Mouse (Mus musculus): ENCODE data around the gene Zmynd15. TPM values are rescaled to one million over a fixed set of nuclear protein-coding genes. Genes with fewer than 3 reads are reported as not detected.

Zmynd15 gene
- polyA plus RNA-seq, 1 experiment = not detected

GRCm38 (mm10) chr11:70440637-70441036 is 18.6 kb upstream of the Zmynd15 start:
- TF ChIP-seq GATA1 (IDR thresholded peaks at IDR 0.05; ENCODE audit: low read length) = no peak

GRCm38 (mm10) chr11:70441882-70442281 is 17.4 kb upstream of the Zmynd15 start:
- TF ChIP-seq GATA1 (IDR thresholded peaks at IDR 0.05; ENCODE audit: low read length) = no peak

DNA sequence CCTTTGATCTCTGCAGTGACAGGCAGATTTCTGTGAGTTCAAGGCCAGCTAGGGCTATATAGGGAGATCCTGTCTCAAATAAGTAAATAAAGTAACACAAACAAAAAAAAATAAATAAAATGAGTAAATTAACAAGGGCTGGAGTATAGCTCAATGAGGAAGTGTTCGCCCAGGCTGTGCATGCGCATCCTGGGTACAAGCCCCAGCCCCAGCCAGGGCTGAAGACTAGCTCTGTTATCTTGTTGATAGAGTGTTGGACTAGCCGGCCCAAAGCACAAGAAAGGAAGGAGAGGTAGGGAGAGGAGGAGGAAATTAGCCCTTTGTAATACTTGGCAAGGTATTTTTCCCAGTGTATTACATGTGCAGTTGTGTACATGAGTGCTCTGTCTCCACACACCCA is 15.3 kb upstream of the Zmynd15 start:
- no peak for TF ChIP-seq GATA1 (IDR thresholded peaks at IDR 0.05; ENCODE audit: low read length)

DNA sequence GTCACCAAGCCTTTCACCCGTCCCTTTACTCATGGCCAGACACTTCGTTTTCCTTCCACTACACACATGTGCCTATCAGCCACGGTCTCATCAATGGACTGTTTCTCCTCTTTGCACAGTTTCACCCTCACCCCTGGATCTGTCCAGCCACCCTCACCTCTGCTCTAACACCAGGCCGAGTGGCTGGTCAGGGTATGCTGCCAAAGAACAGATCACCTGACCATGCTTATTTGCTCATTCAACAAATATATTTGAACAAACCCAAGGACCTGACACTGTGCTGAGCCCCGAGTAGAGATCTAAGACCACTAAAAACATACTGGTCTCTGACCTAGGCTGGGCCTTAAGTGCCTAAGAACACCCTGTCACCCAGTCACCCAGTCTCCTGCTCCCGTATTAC is 14.6 kb upstream of the Zmynd15 start:
- TF ChIP-seq GATA1 (IDR thresholded peaks at IDR 0.05; ENCODE audit: low read length) = no peak

- TF ChIP-seq GATA1 (IDR thresholded peaks at IDR 0.05; ENCODE audit: low read length) = no peak
Observed at GRCm38 (mm10) chr11:70446756-70447155, 12.5 kb upstream of the Zmynd15 start.

DNA sequence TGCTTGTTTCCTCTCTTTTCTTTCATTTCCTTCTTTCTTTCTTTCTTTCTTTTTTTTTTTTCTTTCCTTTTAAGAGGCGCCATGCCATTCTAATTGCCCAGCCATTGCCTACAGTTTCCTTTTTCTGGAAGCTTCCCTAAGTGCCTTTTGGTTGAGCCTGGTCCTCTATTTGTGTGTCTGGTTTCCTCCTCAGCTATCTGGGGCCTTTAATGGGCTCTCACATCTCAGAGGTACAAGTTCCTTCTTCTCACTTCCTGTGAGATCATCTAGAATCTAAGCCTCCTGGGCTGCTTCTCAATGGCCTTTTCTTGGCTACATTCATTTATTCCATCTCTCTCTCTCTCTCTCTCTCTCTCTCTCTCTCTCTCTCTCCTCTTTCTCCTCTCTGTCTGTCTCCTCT is 11.9 kb upstream of the Zmynd15 start:
- TF ChIP-seq GATA1 (IDR thresholded peaks at IDR 0.05; ENCODE audit: low read length) = no peak

DNA sequence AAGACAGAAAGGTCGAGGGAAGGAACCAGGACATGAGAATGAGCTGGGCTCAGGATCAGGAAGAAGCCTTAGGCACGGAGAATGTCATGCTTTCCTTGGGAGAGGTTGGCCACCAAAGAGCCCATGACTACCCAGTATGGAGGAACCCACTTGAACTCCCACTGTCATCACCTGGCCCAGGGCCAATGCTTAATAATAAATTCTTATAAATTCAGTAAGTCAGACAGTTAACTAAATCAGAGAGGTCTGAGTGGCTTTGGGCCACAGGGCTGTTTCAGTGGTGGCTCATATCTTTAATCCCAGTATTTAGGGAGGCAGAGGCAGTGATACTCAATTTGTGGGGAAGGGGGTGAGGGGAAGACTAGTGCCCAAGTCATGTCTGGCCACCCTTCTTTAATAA is 8.3 kb upstream of the Zmynd15 start:
- TF ChIP-seq GATA1 (IDR thresholded peaks at IDR 0.05; ENCODE audit: low read length) = no peak

GRCm38 (mm10) chr11:70451797-70452498 is 7.3 kb upstream of the Zmynd15 start, which contains the start of gene Med11:
Gene Med11, plus strand, starts transcription at chr11:70451919.
- TF ChIP-seq GATA1 (IDR thresholded peaks at IDR 0.05; ENCODE audit: low read length) = no peak

GRCm38 (mm10) chr11:70453261-70454044 is 5.8 kb upstream of the Zmynd15 start:
- no peak for TF ChIP-seq GATA1 (IDR thresholded peaks at IDR 0.05; ENCODE audit: low read length)

GRCm38 (mm10) chr11:70459601-70460101 is 418 bp downstream of the Zmynd15 start, which contains the start of gene Cxcl16:
Gene Cxcl16, minus strand, starts transcription at chr11:70459984.
- TF ChIP-seq GATA1 (IDR thresholded peaks at IDR 0.05; ENCODE audit: low read length) = no peak

DNA sequence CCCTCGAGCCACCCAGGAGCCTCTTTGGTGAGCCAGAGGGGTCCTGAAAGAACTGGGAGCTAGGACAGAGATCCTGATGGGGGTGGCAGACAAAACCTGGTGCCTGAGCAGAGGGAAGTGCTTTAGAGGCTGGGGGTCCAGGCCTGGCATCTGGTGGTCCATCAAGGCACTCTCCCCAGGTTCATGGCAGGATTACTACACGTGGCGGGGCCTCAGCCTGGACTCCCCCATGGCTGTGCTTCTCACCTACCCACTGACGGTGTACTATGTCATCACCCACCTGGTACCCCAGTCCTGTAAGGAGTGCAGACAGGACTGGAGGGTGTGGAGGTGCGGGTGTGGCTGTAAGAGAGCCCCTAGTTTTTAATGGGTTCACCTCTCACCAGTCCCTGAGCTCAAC is 4.7 kb downstream of the Zmynd15 start:
- TF ChIP-seq GATA1 (IDR thresholded peaks at IDR 0.05; ENCODE audit: low read length) = no peak

DNA sequence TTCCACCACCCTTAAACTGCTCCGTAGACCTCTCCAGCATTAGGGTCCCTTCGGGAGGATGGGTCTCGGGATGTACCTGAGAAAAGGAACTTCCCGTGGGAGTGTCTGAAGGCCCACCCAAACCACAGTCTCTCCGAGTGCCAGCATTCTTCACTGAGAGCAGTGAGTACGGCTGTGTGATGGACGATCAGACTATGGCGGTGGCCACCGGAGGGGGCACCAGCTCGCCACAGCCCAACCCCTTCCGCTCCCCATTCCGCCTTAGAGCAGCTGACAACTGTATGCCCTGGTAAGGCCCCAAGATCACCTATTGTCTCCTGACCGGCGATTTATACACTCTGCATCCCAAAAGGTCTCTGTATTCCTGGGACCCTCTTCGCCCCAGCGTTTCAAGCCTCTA is 6.0 kb downstream of the Zmynd15 start:
- TF ChIP-seq GATA1 (IDR thresholded peaks at IDR 0.05; ENCODE audit: low read length) = no peak

GRCm38 (mm10) chr11:70465824-70466223 is 6.6 kb downstream of the Zmynd15 start:
- no peak for TF ChIP-seq GATA1 (IDR thresholded peaks at IDR 0.05; ENCODE audit: low read length)

DNA sequence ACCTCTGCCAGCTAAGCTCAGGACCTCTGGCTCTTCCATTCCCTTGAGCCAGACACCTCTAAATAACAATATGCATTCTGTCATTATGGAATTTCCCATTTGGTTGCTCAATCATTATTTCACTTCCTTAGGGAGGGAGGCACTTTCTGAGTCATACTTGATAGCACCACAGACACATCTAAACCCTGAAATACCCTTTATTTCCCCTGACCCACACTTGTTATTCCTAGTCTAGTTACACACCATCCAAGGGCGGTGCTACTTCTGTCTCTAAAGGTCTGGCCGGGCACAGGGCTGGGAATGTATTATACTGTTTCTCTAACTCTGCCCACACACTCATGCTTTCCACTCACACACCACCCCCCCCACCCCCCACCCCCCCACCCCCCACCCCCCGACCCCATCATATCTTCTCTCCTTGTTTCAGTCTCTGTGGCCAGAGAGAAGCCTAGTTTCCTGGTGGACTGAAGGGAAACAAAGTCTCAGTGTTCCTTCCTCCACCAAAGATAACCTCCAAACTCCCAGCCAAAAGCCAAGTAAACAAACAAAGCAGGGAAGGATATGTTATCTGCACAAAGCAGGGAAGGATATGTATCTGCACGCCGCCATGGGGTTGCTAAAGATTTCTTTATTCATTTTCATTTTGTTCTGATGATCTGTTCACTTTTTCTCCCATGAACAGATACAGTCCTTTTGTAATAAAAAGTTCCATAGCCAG is 8.8 kb downstream of the Zmynd15 start:
- TF ChIP-seq GATA1 (IDR thresholded peaks at IDR 0.05; ENCODE audit: low read length) = no peak

DNA sequence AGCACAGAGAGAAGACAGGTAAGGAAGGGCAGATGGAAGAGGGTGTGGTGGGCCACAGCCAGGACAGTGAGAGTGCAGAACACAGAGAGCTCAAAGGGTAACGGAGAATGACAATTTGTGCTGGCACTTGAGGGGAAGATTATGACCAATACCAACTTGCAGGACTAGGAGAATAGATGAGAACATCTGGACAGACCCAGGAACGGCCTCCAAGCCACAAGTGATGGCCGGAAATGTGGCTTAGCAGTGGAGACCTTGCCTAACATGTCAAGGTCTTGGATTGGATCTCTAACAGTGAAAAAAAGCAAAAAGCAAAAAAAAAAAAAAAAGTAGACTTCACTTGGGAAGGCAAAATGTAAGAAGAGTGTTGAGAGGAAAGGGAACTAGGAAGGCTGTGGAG is 10.5 kb downstream of the Zmynd15 start:
- TF ChIP-seq GATA1 (IDR thresholded peaks at IDR 0.05; ENCODE audit: low read length) = no peak

GRCm38 (mm10) chr11:70472716-70473115 is 13.5 kb downstream of the Zmynd15 start:
- no peak for TF ChIP-seq GATA1 (IDR thresholded peaks at IDR 0.05; ENCODE audit: low read length)
